Mouse (Mus musculus) CH12.LX (cell line): Measurements from ENCODE around the gene Polr1d. TPM values are rescaled to one million over a fixed set of nuclear protein-coding genes. Genes with fewer than 3 reads are reported as not detected.

Experiments used
- DNase-seq: peaks from one replicate; pipeline ENCODE4 v3.0.0-alpha.2; 2013; ENCODE audit errors: extremely low read depth
- H3K27ac ChIP-seq: 2 replicates; pipeline ENCODE4 v1.5.1; 2012; ENCODE audit warnings: low read depth, mild to moderate bottlenecking, control low read depth, moderate library complexity; ENCODE audit not compliant: insufficient read depth
- H3K27me3 ChIP-seq: replicated peaks from 2 replicates; pipeline ENCODE3; 2012; ENCODE audit warnings: inconsistent platforms
- H3K36me3 ChIP-seq, 2 experiments: replicated peaks in 1 of 2; 2 replicates each; pipeline versions ENCODE3 to v1.6.1; 2012; ENCODE audit warnings: inconsistent platforms in 1 of 2, low read length in 1 of 2, mild to moderate bottlenecking in 1 of 2, mixed read lengths in 1 of 2, moderate library complexity in 1 of 2; ENCODE audit not compliant: control insufficient read depth in 1 of 2, insufficient read depth in 1 of 2
- H3K4me1 ChIP-seq, 2 experiments: 2 replicates each; pipeline ENCODE4 v1.6.1; 2012; ENCODE audit warnings: inconsistent platforms in 1 of 2, moderate library complexity in 1 of 2; ENCODE audit not compliant: insufficient read depth in 2 of 2, control insufficient read depth in 1 of 2
- H3K4me2 ChIP-seq: 2 replicates; pipeline ENCODE4 v1.6.1; 2012; ENCODE audit warnings: low read depth, mild to moderate bottlenecking, control low read depth; ENCODE audit not compliant: poor library complexity, insufficient read depth, severe bottlenecking
- H3K4me3 ChIP-seq, 3 experiments: fragments of 150-350 bp in 1 of 3; sonication (generic) in 1 of 3; replicated peaks in 1 of 3; 2 replicates each; pipeline versions ENCODE3 to v1.5.1; 2011 to 2012; ENCODE audit warnings: low read depth in 2 of 3, low read length in 2 of 3, mild to moderate bottlenecking in 2 of 3, moderate library complexity in 2 of 3, control low read depth in 1 of 3, improper control_type of control experiment in 1 of 3, inconsistent platforms in 1 of 3, mixed read lengths in 1 of 3; ENCODE audit not compliant: poor library complexity in 1 of 3
- H3K79me2 ChIP-seq: replicated peaks from 2 replicates; pipeline ENCODE4 v1.6.1; 2012; ENCODE audit warnings: mild to moderate bottlenecking, moderate library complexity; ENCODE audit not compliant: control insufficient read depth, poor library complexity, insufficient read depth, severe bottlenecking; ENCODE audit errors: extremely low read depth
- H3K9ac ChIP-seq: 2 replicates; pipeline ENCODE4 v1.6.1; 2012; ENCODE audit warnings: low read depth, mild to moderate bottlenecking, control low read depth, moderate library complexity; ENCODE audit not compliant: insufficient read depth
- H3K9me3 ChIP-seq: replicated peaks from 2 replicates; pipeline ENCODE3; 2012; ENCODE audit warnings: low read length, inconsistent platforms, mixed read lengths
- ELF1 ChIP-seq: IDR thresholded peaks from 2 replicates; pipeline ENCODE4 v1.6.1; 2014; ENCODE audit warnings: low read depth, mild to moderate bottlenecking, inconsistent platforms, low read length, improper control_type of control experiment
- EP300 ChIP-seq: IDR thresholded peaks from 2 replicates; pipeline ENCODE4 v1.6.1; 2011; ENCODE audit warnings: low read length, improper control_type of control experiment
- GABPA ChIP-seq: IDR thresholded peaks from 2 replicates; pipeline ENCODE4 v1.6.1; 2012; ENCODE audit warnings: low read depth, low read length, improper control_type of control experiment, inconsistent platforms; ENCODE audit not compliant: insufficient replicate concordance
- HCFC1 ChIP-seq: IDR thresholded peaks from 2 replicates; pipeline ENCODE4 v1.6.1; 2012; ENCODE audit warnings: low read depth, mild to moderate bottlenecking, inconsistent platforms, low read length, improper control_type of control experiment
- IRF4 ChIP-seq: IDR thresholded peaks from 2 replicates; pipeline ENCODE4 v1.6.1; 2014; ENCODE audit warnings: low read depth, mild to moderate bottlenecking, inconsistent platforms, low read length, improper control_type of control experiment
- JUN ChIP-seq: IDR thresholded peaks from 2 replicates; pipeline ENCODE4 v1.6.1; 2011; ENCODE audit warnings: low read depth, mild to moderate bottlenecking, low read length, improper control_type of control experiment, moderate library complexity; ENCODE audit not compliant: insufficient read depth
- JUND ChIP-seq: conservative IDR thresholded peaks from 2 replicates; pipeline ENCODE4 v1.6.1; 2011; ENCODE audit warnings: low read depth, low read length, improper control_type of control experiment
- MAX ChIP-seq: IDR thresholded peaks from 2 replicates; pipeline ENCODE4 v1.6.1; 2011; ENCODE audit warnings: low read length, improper control_type of control experiment
- MAZ ChIP-seq: IDR thresholded peaks from 2 replicates; pipeline ENCODE4 v1.6.1; 2012; ENCODE audit warnings: low read depth, mild to moderate bottlenecking, inconsistent platforms, low read length, improper control_type of control experiment, moderate library complexity
- MEF2A ChIP-seq: IDR thresholded peaks from 2 replicates; pipeline ENCODE4 v1.6.1; 2014; ENCODE audit warnings: low read depth, mild to moderate bottlenecking, inconsistent platforms, low read length, improper control_type of control experiment, borderline replicate concordance
- MYC ChIP-seq: IDR thresholded peaks from 2 replicates; pipeline ENCODE4 v1.6.1; 2011; ENCODE audit warnings: low read depth, mild to moderate bottlenecking, improper control_type of control experiment, low read length
- NRF1 ChIP-seq: IDR thresholded peaks from 2 replicates; pipeline ENCODE4 v1.6.1; 2014; ENCODE audit warnings: low read depth, mild to moderate bottlenecking, inconsistent platforms, low read length, improper control_type of control experiment, moderate library complexity
- PAX5 ChIP-seq: IDR thresholded peaks from 2 replicates; pipeline ENCODE4 v1.6.1; 2012; ENCODE audit warnings: low read length, inconsistent platforms, mixed read lengths
- POLR2AphosphoS2 ChIP-seq: IDR thresholded peaks from 2 replicates; pipeline ENCODE4 v1.6.1; 2011; ENCODE audit warnings: low read depth, low read length, improper control_type of control experiment
- RAD21 ChIP-seq: IDR thresholded peaks from 2 replicates; pipeline ENCODE4 v1.6.1; 2011; ENCODE audit warnings: low read depth, mild to moderate bottlenecking, low read length, improper control_type of control experiment, moderate library complexity
- RCOR1 ChIP-seq: conservative IDR thresholded peaks from 2 replicates; pipeline ENCODE4 v1.6.1; 2012; ENCODE audit warnings: low read depth, mild to moderate bottlenecking, inconsistent platforms, low read length, improper control_type of control experiment
- SIN3A ChIP-seq: IDR thresholded peaks from 2 replicates; pipeline ENCODE4 v1.6.1; 2012; ENCODE audit warnings: low read length, improper control_type of control experiment, inconsistent platforms
- SMC3 ChIP-seq: IDR thresholded peaks from 2 replicates; pipeline ENCODE4 v1.6.1; 2011; ENCODE audit warnings: low read depth, low read length, improper control_type of control experiment
- TBP ChIP-seq: conservative IDR thresholded peaks from 2 replicates; pipeline ENCODE4 v1.6.1; 2011; ENCODE audit warnings: low read depth, low read length, improper control_type of control experiment
- TCF12 ChIP-seq: IDR thresholded peaks from 2 replicates; pipeline ENCODE4 v1.6.1; 2014; ENCODE audit warnings: low read depth, mild to moderate bottlenecking, inconsistent platforms, low read length, improper control_type of control experiment
- USF1 ChIP-seq: IDR thresholded peaks from 2 replicates; pipeline ENCODE4 v1.6.1; 2014; ENCODE audit warnings: low read depth, mild to moderate bottlenecking, inconsistent platforms, low read length, improper control_type of control experiment
- USF2 ChIP-seq: conservative IDR thresholded peaks from 2 replicates; pipeline ENCODE4 v1.6.1; 2011; ENCODE audit warnings: low read depth, low read length, improper control_type of control experiment
- ZKSCAN1 ChIP-seq: IDR thresholded peaks from 2 replicates; pipeline ENCODE4 v1.6.1; 2012; ENCODE audit warnings: low read depth, inconsistent platforms, low read length, improper control_type of control experiment, borderline replicate concordance
- ZNF384 ChIP-seq: IDR thresholded peaks from 2 replicates; pipeline ENCODE4 v1.6.1; 2012; ENCODE audit warnings: low read depth, low read length, improper control_type of control experiment, inconsistent platforms
- dilution Hi-C: fragments of 300-500 bp; cut with MboI; formaldehyde crosslinking; loops from 2 replicates; pipeline ENCODE4 v1.14.3; 2020; ENCODE audit warnings: low sequenced_read_pairs; ENCODE audit not compliant: extremely low pct_unique_long_range_greater_than_20kb, extremely low pct_ligation_motif_present
- in situ Hi-C: fragments of 300-500 bp; cut with MboI; formaldehyde crosslinking; loops from 3 replicates; pipeline ENCODE4 v1.14.3; 2019; ENCODE audit warnings: low sequenced_read_pairs, low pct_ligation_motif_present, low pct_unique_long_range_greater_than_20kb, mixed read lengths
- polyA plus RNA-seq: library from polyadenylated mRNA; unstranded; fragments of >175 nt; gene quantifications from 2 replicates; pipeline ENCODE4 v1.2.1, GENCODE M21; 2012; ENCODE audit warnings: low read depth; ENCODE audit not compliant: insufficient read length
- total RNA-seq, 2 experiments: library from RNA; depleted of rRNA; stranded (reverse); fragments of 300-350 nt in 1 of 2; fragments of >200 nt in 1 of 2; gene quantifications; 2 replicates each; pipeline ENCODE4 v1.2.3; 2012 to 2014

Gene Polr1d
- total and polyA plus RNA-seq, 3 experiments, result 293 to 354 (median 300) TPM

DNA sequence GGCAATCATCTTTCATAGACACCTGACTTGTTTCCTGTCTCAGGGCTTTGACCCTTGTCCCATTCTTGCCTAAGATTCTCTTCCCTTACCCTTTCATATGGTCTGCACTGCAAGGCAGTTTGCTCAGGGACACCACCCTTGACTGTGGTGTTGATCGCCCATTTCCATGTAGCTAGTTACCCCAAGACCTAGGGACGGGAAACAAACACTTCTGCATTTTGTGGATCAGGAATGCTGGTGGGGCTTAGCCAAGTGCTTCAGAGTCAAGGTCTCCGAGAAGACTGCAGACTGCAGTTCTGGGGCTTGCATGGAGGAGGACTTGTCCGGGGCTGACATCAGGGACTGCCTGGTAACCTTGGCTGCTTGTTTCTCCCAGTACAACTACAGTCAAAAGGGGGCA is 10.0 kb downstream of the Polr1d start:
- dilution Hi-C loops, result no loop called here
- no peak for DNase-seq

DNA sequence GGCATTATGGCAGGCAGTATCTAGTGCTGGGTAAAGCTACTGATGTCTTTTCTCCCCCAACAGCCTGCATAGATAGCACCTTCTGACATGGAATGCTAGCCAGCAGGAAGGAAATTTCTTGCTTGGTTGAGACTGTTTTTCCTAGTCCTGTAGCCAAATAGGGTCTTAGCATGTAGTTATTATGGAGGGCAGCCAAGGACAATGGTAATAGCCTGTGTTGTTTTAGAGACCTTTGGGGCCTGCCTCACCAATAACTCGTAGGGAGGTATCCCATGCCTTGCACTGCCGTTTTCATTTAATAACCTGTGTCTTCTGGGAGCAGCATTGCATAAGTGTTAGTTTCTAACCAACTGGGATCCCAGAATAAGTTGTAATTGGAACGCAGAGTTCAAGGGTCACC is 13.0 kb downstream of the Polr1d start:
- no peak overlapping the region for H3K9ac ChIP-seq
- no peaks in the 10 kb centered on the region for H3K9me3 ChIP-seq
- no peak overlapping the region for H3K27ac ChIP-seq
- no peaks in the 10 kb centered on the region for H3K27me3 ChIP-seq
- H3K36me3 ChIP-seq, result peaks cover 17 to 91% of the 10 kb centered on the region in 2 experiments
- dilution Hi-C loops, result no loop called here
- H3K4me3 ChIP-seq, result no peak overlapping the region
- no peak for TF ChIP-seq ZNF384
- TF ChIP-seq, all 38 proteins: peak for 0
- in situ Hi-C loops, result no loop called here
- peaks cover 0 to 12% of the 10 kb centered on the region in 2 experiments; a peak in 2 of 4 replicates for H3K4me1 ChIP-seq
- DNase-seq, result no peak
- peaks cover 36% of the 10 kb centered on the region for H3K79me2 ChIP-seq
- H3K4me2 ChIP-seq, result no peak overlapping the region

More for the DNA sequence above, 10.0 kb downstream of the Polr1d start:
- H3K9me3 ChIP-seq, result no peaks in the 10 kb centered on the region
- in situ Hi-C loops, result no loop called here
- peaks cover 40% of the 10 kb centered on the region for H3K79me2 ChIP-seq
- no peak for TF ChIP-seq MAZ
- TF ChIP-seq MYC, result no peak
- no peak for TF ChIP-seq TBP
- TF ChIP-seq PAX5, result no peak
- TF ChIP-seq NRF1, result no peak
- TF ChIP-seq EP300, result no peak
- no peak for TF ChIP-seq MEF2A
- TF ChIP-seq RCOR1, result no peak
- TF ChIP-seq USF1, result no peak
- no peak for TF ChIP-seq HCFC1
- peaks cover 0 to 14% of the 10 kb centered on the region in 2 experiments; a peak in 2 of 4 replicates for H3K4me1 ChIP-seq
- no peak overlapping the region for H3K4me3 ChIP-seq
- H3K9ac ChIP-seq, result no peak overlapping the region
- H3K36me3 ChIP-seq, result peaks cover 19 to 87% of the 10 kb centered on the region in 2 experiments
- H3K27ac ChIP-seq, result no peak overlapping the region
- no peak overlapping the region for H3K4me2 ChIP-seq
- no peaks in the 10 kb centered on the region for H3K27me3 ChIP-seq

DNA sequence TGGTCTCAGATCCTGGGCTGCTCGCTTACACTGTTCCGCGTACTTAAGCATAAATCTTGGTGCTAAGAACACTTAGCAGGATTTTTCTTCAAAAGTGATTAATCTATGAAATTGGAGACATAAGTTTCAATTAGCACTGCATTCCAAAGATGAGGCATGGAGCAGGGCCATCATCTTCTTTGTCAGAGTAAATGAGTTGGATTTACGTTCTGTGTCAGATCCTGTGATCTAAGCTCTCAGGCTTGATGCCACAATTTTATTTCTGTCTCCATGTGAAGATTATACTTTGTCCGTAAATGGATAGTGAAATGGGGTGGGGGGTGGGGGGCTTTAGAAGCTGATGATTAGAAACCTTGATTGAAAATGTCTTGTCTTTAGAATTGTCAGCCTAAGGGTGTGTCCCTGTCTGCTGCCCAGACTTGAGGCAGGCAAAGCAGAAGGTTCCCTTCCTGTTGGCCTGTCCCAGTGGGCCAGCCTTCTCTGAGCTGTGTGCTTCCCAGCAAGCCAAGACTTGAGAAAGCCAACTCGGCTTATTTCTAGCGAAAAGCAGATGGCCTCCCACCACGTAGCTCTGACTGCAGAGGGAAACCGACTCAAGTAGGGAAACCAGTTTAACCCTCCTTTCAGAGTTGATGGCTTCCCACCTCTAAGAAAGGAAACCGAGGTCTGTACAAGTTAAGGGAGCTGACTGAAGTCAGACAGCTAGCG is 13.6 kb downstream of the Polr1d start:
- H3K79me2 ChIP-seq, result peaks cover 33% of the 10 kb centered on the region
- DNase-seq, result no peak
- H3K36me3 ChIP-seq, result peaks cover 20 to 87% of the 10 kb centered on the region in 2 experiments
- peaks cover 0 to 12% of the 10 kb centered on the region in 2 experiments; a peak in 2 of 4 replicates for H3K4me1 ChIP-seq
- in situ Hi-C loops (no loop called here), dilution Hi-C loops (no loop called here)
- no peak overlapping the region for H3K9ac ChIP-seq
- H3K9me3 ChIP-seq, result no peaks in the 10 kb centered on the region
- H3K27ac ChIP-seq, result no peak overlapping the region
- no peaks in the 10 kb centered on the region for H3K27me3 ChIP-seq
- no peak overlapping the region for H3K4me3 ChIP-seq
- no peak overlapping the region for H3K4me2 ChIP-seq
- no peak for TF ChIP-seq MAX
- no peak for TF ChIP-seq JUN
- TF ChIP-seq TBP, result no peak
- no peak for TF ChIP-seq MYC
- no peak for TF ChIP-seq GABPA
- no peak for TF ChIP-seq ZKSCAN1
- no peak for TF ChIP-seq POLR2AphosphoS2
- no peak for TF ChIP-seq SMC3
- no peak for TF ChIP-seq ZNF384
- TF ChIP-seq IRF4, result no peak
- no peak for TF ChIP-seq ELF1
- no peak for TF ChIP-seq NRF1
- TF ChIP-seq RAD21, result no peak
- no peak for TF ChIP-seq RCOR1
- TF ChIP-seq TCF12, result no peak
- no peak for TF ChIP-seq JUND
- TF ChIP-seq SIN3A, result no peak
- no peak for TF ChIP-seq USF2
